Mouse (Mus musculus): Measurements from ENCODE around the gene Lipc. TPM values are rescaled to one million over a fixed set of nuclear protein-coding genes. Genes with fewer than 3 reads are reported as not detected.

The Lipc gene
- 1.1 TPM for polyA plus RNA-seq (2015; fragmentation: Illumina TruSeq; extraction: RNeasy Lipid Tissue Mini Kit (QIAGEN cat#74804); ENCODE audit: insufficient read depth, low read depth, low replicate concordance)

DNA sequence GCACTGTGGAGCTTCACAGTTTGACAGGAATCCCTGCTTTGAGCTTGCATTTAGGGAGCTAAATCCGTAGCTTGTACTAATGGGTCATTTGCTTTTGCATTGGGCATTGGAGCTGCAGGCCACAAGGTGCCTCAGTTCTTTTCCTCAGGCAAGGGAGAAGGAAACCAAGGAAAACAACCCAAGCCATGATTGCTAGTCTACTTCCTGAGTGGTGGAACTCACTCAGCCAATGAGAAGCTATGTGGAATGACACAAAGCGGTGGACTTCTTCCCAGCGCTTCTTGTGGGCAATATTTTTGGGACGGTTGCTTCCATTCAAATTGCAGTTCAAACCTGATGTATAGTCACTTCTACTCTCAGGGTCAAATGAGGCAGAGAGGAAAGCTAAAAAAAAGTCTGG, at the start of gene Lipc:
TSS of gene Lipc (minus strand) at position 101 of the 400 bp plus-strand sequence.

Other genes starting within 250 kb of the Lipc start
- gene Aqp9, start 216.5 kb upstream of the Lipc start, polyA plus RNA-seq (2015; fragmentation: Illumina TruSeq; extraction: RNeasy Lipid Tissue Mini Kit (QIAGEN cat#74804); ENCODE audit: insufficient read depth, low read depth, low replicate concordance), result not detected